Mouse (Mus musculus): ENCODE measurements at regions not wholly inside any gene's neighbourhood (a gene's known extent, or its start where the extent isn't known, plus 50 kb on each side); places are given as distances from the start of the nearest gene placed in this dataset.

DNA sequence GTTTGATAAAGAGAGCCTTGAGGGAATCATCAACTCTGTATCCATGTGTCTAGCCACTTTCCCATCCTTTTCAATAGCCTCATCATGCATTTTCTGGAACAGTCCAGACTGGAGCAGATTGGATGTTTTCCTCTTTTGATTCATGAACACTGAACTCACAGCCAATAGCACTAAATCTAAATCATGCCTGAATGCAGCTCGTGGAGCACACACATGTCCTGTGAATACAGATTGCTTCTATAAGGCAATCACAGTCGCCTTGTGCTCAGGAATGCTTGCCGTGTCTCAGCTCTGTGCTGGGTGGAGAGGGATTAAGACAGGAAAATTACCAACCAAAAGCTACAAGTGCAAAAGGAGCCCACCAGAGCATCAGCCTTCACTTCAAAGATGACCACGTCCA, 100.9 kb upstream of the Spin1 start:
- TF ChIP-seq CTCF (conservative IDR thresholded peaks at IDR 0.05; ENCODE audit: low read length) (no peak), POU5F1 (IDR thresholded peaks at IDR 0.05; ENCODE audit: borderline replicate concordance, low read length) (no peak), NANOG (IDR thresholded peaks at IDR 0.05; ENCODE audit: borderline replicate concordance, low read length) (no peak)
